22 mouse cellular contexts compared by ENCODE assay signal in genomic region chr5:30219715-30220114, GRCm38 (mm10). TPM values are rescaled to one million over a fixed set of nuclear protein-coding genes. Genes with fewer than 3 reads are reported as not detected.
"Had no signal": no experiment of that assay in that cellular context is flagged by ENCODE, and none has a peak within 500 bp of the region (broad histone marks: within the 10 kb centered on the region; RNA-seq: fewer than 3 reads in every experiment).

No protein-coding gene starts in this region.

- H3K4me1 ChIP-seq: lung, embryonic 15.5 days; midbrain, embryonic 12.5 days; neural tube, embryonic 12.5 days; stomach, embryonic 15.5 days had no signal

- H3K9me3 ChIP-seq: lung, embryonic 15.5 days; megakaryocyte, embryonic 14.5 days; midbrain, embryonic 12.5 days; neural tube, embryonic 12.5 days; stomach, embryonic 15.5 days had no signal

- H3K4me2 ChIP-seq: lung, embryonic 15.5 days; midbrain, embryonic 12.5 days; neural tube, embryonic 12.5 days; stomach, embryonic 15.5 days had no signal

- H3K9ac ChIP-seq: liver, postnatal 0 days; lung, embryonic 15.5 days; midbrain, embryonic 12.5 days; neural tube, embryonic 12.5 days; stomach, embryonic 15.5 days had no signal

- H3K4me3 ChIP-seq: lung, embryonic 15.5 days; megakaryocyte, embryonic 14.5 days; midbrain, embryonic 12.5 days; neural tube, embryonic 12.5 days; stomach, embryonic 15.5 days had no signal

- H3K27ac ChIP-seq: lung, embryonic 15.5 days; macrophage; midbrain, embryonic 12.5 days; neural tube, embryonic 12.5 days; stomach, embryonic 15.5 days; stomach, postnatal 0 days had no signal

- ATAC-seq: liver, postnatal 0 days; lung, postnatal 0 days had no signal

- H3K27me3 ChIP-seq: lung, embryonic 15.5 days; midbrain, embryonic 12.5 days; neural tube, embryonic 12.5 days; stomach, embryonic 15.5 days had no signal

- DNase-seq: liver, postnatal 0 days; lung, adult 2 months; lung, postnatal 14 days; lung, postnatal 36 days; midbrain, embryonic 14.5 days; right cerebral cortex, postnatal 14 days; thymus, adult 2 months; thymus, postnatal 25 days; thymus, postnatal 4 days had no signal

RNA-seq across cellular contexts. Expression of gene Adgrf3, which starts 14.2 kb away (rescaled TPM):
- total RNA-seq: midbrain, postnatal 0 days; monocyte, adult 5-6 weeks; neutrophil, adult 5-6 weeks had no signal
- polyA plus RNA-seq: liver, postnatal 0 days; macrophage; midbrain, embryonic 12.5 days; midbrain, embryonic 14.5 days; midbrain, postnatal 0 days; neural tube, embryonic 12.5 days; neural tube, embryonic 14.5 days; urinary bladder, adult 2 months had no signal
